Mouse (Mus musculus) kidney, embryonic 14.5 days (tissue): ENCODE results near the gene Ak4. TPM values are rescaled to one million over a fixed set of nuclear protein-coding genes. Genes with fewer than 3 reads are reported as not detected.

Experiments
- ATAC-seq: fragments of 200-750 bp; cut with Nextera tagmentation; 2 replicates; pipeline ENCODE4 v1.8.0; 2017; ENCODE audit warnings: moderate number of reproducible peaks, mild to moderate bottlenecking, moderate TSS enrichment, moderate library complexity; ENCODE audit not compliant: low FRiP score, low TSS enrichment
- H3K27ac ChIP-seq: fragments of 300-500 bp; sonication (generic); 2 replicates; pipeline ENCODE4 v1.5.1; 2014; ENCODE audit warnings: low read depth, mild to moderate bottlenecking, low read length, moderate library complexity, mixed read lengths
- H3K27me3 ChIP-seq: fragments of 300-500 bp; sonication (generic); 2 replicates; pipeline ENCODE4 v1.6.1; 2014; ENCODE audit warnings: mild to moderate bottlenecking, low read length; ENCODE audit not compliant: control insufficient read depth, insufficient read depth
- H3K36me3 ChIP-seq: fragments of 300-500 bp; sonication (generic); 2 replicates; pipeline ENCODE4 v1.6.1; 2014; ENCODE audit warnings: low read length, mixed read lengths; ENCODE audit not compliant: control insufficient read depth, insufficient read depth
- H3K4me1 ChIP-seq: fragments of 300-500 bp; sonication (generic); 2 replicates; pipeline ENCODE4 v1.6.1; 2014; ENCODE audit warnings: low read length, mixed read lengths; ENCODE audit not compliant: control insufficient read depth, insufficient read depth
- H3K4me2 ChIP-seq: fragments of 300-500 bp; sonication (generic); replicated peaks from 2 replicates; pipeline ENCODE4 v1.6.1; 2014; ENCODE audit warnings: low read depth, mild to moderate bottlenecking, low read length
- H3K4me3 ChIP-seq: fragments of 300-500 bp; sonication (generic); 2 replicates; pipeline ENCODE4 v1.5.1; 2014; ENCODE audit warnings: mild to moderate bottlenecking, low read length
- H3K9ac ChIP-seq: fragments of 300-500 bp; sonication (generic); 2 replicates; pipeline ENCODE4 v1.6.1; 2014; ENCODE audit warnings: low read depth, mild to moderate bottlenecking, low read length, moderate library complexity
- H3K9me3 ChIP-seq: fragments of 300-500 bp; sonication (generic); 2 replicates; pipeline ENCODE4 v1.6.1; 2016; ENCODE audit warnings: low read length; ENCODE audit not compliant: control insufficient read depth
- WGBS: fragments of 180-500 bp; shearing (Covaris S2); extraction: QIAGEN DNeasy Blood & Tissue Kit; methylation state at CpG from one replicate; pipeline ENCODE4 v1.1.7; 2014; 5-methylcytosine and 5-hydroxymethylcytosine counted together
- polyA plus RNA-seq: library from polyadenylated mRNA; unstranded; fragments of >200 nt; fragmentation: Nextera tagmentation; extraction: Ambion mirVana; gene quantifications from 2 replicates; pipeline ENCODE4 v1.2.1, GENCODE M21; 2014

Gene Ak4
- polyA plus RNA-seq, 1 experiment from 2014 or later: 5.1 TPM

GRCm38 (mm10) chr4:101459358-101459757 lies 40.3 kb downstream of the Ak4 start:
- H3K27me3 ChIP-seq: no peaks in the 10 kb centered on the region
- no peak for ATAC-seq
- WGBS: 80% methylated on average over 4 of the region's 4 CpGs

GRCm38 (mm10) chr4:101460114-101460513 lies 41.0 kb downstream of the Ak4 start:
- Histone ChIP-seq H3K4me1 (no peaks in the 10 kb centered on the region), H3K27me3 (no peaks in the 10 kb centered on the region), H3K27ac (no peak overlapping the region), H3K4me2 (no peak overlapping the region), H3K4me3 (no peak overlapping the region), H3K9ac (no peak overlapping the region), H3K36me3 (no peaks in the 10 kb centered on the region), H3K9me3 (no peaks in the 10 kb centered on the region)
- 84% methylated on average over 1 of the region's 1 CpGs for WGBS
- no peak for ATAC-seq

More at GRCm38 (mm10) chr4:101459358-101459757, 40.3 kb downstream of the Ak4 start:
- Histone ChIP-seq H3K9ac (no peak overlapping the region), H3K4me2 (no peak overlapping the region), H3K9me3 (no peaks in the 10 kb centered on the region), H3K36me3 (no peaks in the 10 kb centered on the region), H3K27ac (no peak overlapping the region), H3K4me3 (no peak overlapping the region), H3K4me1 (no peaks in the 10 kb centered on the region)

GRCm38 (mm10) chr4:101462065-101462464 lies 43.0 kb downstream of the Ak4 start:
- no peak overlapping the region for H3K27ac ChIP-seq
- H3K4me2 ChIP-seq: no peak overlapping the region
- H3K9me3 ChIP-seq: no peaks in the 10 kb centered on the region
- no peak for ATAC-seq
- H3K27me3 ChIP-seq: no peaks in the 10 kb centered on the region
- H3K4me1 ChIP-seq: no peaks in the 10 kb centered on the region
- 73% methylated on average over 2 of the region's 2 CpGs for WGBS
- H3K36me3 ChIP-seq: no peaks in the 10 kb centered on the region
- no peak overlapping the region for H3K9ac ChIP-seq
- H3K4me3 ChIP-seq: no peak overlapping the region

GRCm38 (mm10) chr4:101466264-101466663 lies 47.2 kb downstream of the Ak4 start:
- no peak for ATAC-seq
- Histone ChIP-seq H3K9me3 (no peaks in the 10 kb centered on the region), H3K4me1 (no peaks in the 10 kb centered on the region), H3K9ac (no peak overlapping the region), H3K4me2 (no peak overlapping the region), H3K36me3 (no peaks in the 10 kb centered on the region), H3K4me3 (no peak overlapping the region), H3K27me3 (no peaks in the 10 kb centered on the region), H3K27ac (no peak overlapping the region)
- 92% methylated on average over 3 of the region's 3 CpGs for WGBS

- ATAC-seq: no peak
- H3K4me1 ChIP-seq: no peaks in the 10 kb centered on the region
- no peaks in the 10 kb centered on the region for H3K27me3 ChIP-seq
- no peak overlapping the region for H3K4me3 ChIP-seq
- H3K36me3 ChIP-seq: no peaks in the 10 kb centered on the region
- 88% methylated on average over 5 of the region's 5 CpGs for WGBS
- H3K4me2 ChIP-seq: no peak overlapping the region
- H3K27ac ChIP-seq: no peak overlapping the region
- no peak overlapping the region for H3K9ac ChIP-seq
- no peaks in the 10 kb centered on the region for H3K9me3 ChIP-seq
Observed at GRCm38 (mm10) chr4:101469242-101469641, 50.2 kb downstream of the Ak4 start.

- no peak overlapping the region for H3K9ac ChIP-seq
- H3K27me3 ChIP-seq: no peaks in the 10 kb centered on the region
- no peak overlapping the region for H3K4me3 ChIP-seq
- 63% methylated on average over 5 of the region's 5 CpGs for WGBS
- H3K27ac ChIP-seq: no peak overlapping the region
- H3K9me3 ChIP-seq: 0 out of 2 replicates have a peak, but pooled peaks cover 2% of the 10 kb centered on the region
- ATAC-seq: no peak
- H3K4me2 ChIP-seq: no peak overlapping the region
- H3K4me1 ChIP-seq: no peaks in the 10 kb centered on the region
- H3K36me3 ChIP-seq: no peaks in the 10 kb centered on the region
Observed at GRCm38 (mm10) chr4:101470543-101470942, 51.5 kb downstream of the Ak4 start.

- Histone ChIP-seq H3K4me3 (no peak overlapping the region), H3K9me3 (0 out of 2 replicates have a peak, but pooled peaks cover 2% of the 10 kb centered on the region), H3K27ac (no peak overlapping the region), H3K4me2 (no peak overlapping the region), H3K4me1 (no peaks in the 10 kb centered on the region), H3K27me3 (no peaks in the 10 kb centered on the region), H3K36me3 (no peaks in the 10 kb centered on the region), H3K9ac (no peak overlapping the region)
- ATAC-seq: no peak
- WGBS: 92% methylated on average over 3 of the region's 3 CpGs
Observed at GRCm38 (mm10) chr4:101472767-101473166, 53.7 kb downstream of the Ak4 start.

GRCm38 (mm10) chr4:101490320-101490917 lies 71.3 kb downstream of the Ak4 start:
- Histone ChIP-seq H3K27ac (no peak overlapping the region), H3K4me2 (no peak overlapping the region), H3K27me3 (no peaks in the 10 kb centered on the region; the same call in 1 of the 2 replicates), H3K4me1 (no peaks in the 10 kb centered on the region), H3K4me3 (no peak overlapping the region), H3K9ac (no peak overlapping the region), H3K9me3 (no peaks in the 10 kb centered on the region), H3K36me3 (no peaks in the 10 kb centered on the region)
- no peak for ATAC-seq
- WGBS: 91% methylated on average over 8 of the region's 8 CpGs

- no peaks in the 10 kb centered on the region for H3K36me3 ChIP-seq
- no peaks in the 10 kb centered on the region for H3K9me3 ChIP-seq
- no peak overlapping the region for H3K4me3 ChIP-seq
- H3K27ac ChIP-seq: no peak overlapping the region
- no peaks in the 10 kb centered on the region for H3K4me1 ChIP-seq
- no peak for ATAC-seq
- no peak overlapping the region for H3K4me2 ChIP-seq
- H3K9ac ChIP-seq: no peak overlapping the region
- 72% methylated on average over 6 of the region's 6 CpGs for WGBS
- peaks cover 11% of the 10 kb centered on the region for H3K27me3 ChIP-seq
Observed at GRCm38 (mm10) chr4:101491704-101492103, 72.6 kb downstream of the Ak4 start.
